Mouse (Mus musculus): ENCODE data around the gene Cubn. TPM values are rescaled to one million over a fixed set of nuclear protein-coding genes. Genes with fewer than 3 reads are reported as not detected.

Gene Cubn
- polyA plus RNA-seq, 1 experiment from 2014 or later = 0.30 TPM

GRCm38 (mm10) chr2:13470108-13470507 is 21.5 kb downstream of the Cubn start:
- no peaks in the 10 kb centered on the region for H3K27me3 ChIP-seq (ENCODE audit: insufficient read depth, poor library complexity, severe bottlenecking)
- WGBS = 94% methylated on average over 3 of the region's 3 CpGs
- no peak for DNase-seq (ENCODE audit: low spot score)
- H3K9me3 ChIP-seq = no peaks in the 10 kb centered on the region
- peaks cover 5% of the 10 kb centered on the region; the same call in 1 of the 2 replicates for H3K4me1 ChIP-seq (replicated peaks)
- H3K4me3 ChIP-seq = no peak overlapping the region
- no peaks in the 10 kb centered on the region for H3K36me3 ChIP-seq
- no peak overlapping the region for H3K27ac ChIP-seq

GRCm38 (mm10) chr2:13469641-13470040 is 22.0 kb downstream of the Cubn start:
- DNase-seq (ENCODE audit: low spot score) = no peak
- H3K27ac ChIP-seq = no peak overlapping the region
- no peaks in the 10 kb centered on the region for H3K9me3 ChIP-seq
- no peak overlapping the region for H3K4me3 ChIP-seq
- H3K4me1 ChIP-seq (replicated peaks) = peaks cover 5% of the 10 kb centered on the region; the same call in 1 of the 2 replicates
- no peaks in the 10 kb centered on the region for H3K36me3 ChIP-seq
- WGBS = 91% methylated on average over 4 of the region's 4 CpGs
- H3K27me3 ChIP-seq (ENCODE audit: insufficient read depth, poor library complexity, severe bottlenecking) = no peaks in the 10 kb centered on the region

DNA sequence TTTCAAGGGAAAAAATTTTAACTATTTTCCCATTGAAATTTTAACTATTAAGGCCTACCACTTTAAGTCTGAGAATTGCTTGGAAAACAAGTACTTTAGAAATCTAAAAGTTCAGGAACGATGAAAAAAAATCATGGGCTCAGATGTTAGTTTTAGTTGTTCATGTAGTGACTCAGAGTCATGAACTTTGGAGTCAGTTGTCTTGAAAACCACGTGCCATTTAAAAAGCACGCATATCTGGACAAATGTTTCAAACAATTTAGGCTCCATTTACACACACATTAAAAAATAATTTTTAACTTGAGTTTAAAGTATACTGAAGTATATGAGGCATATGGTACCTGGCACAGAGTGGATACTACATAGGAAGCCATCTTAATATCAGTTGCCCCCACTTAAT is 24.9 kb downstream of the Cubn start:
- 93% methylated on average over 3 of the region's 3 CpGs for WGBS

GRCm38 (mm10) chr2:13458088-13458487 is 33.5 kb downstream of the Cubn start:
- DNase-seq (ENCODE audit: low spot score) = no peak
- no peaks in the 10 kb centered on the region for H3K9me3 ChIP-seq
- no peaks in the 10 kb centered on the region for H3K27me3 ChIP-seq (ENCODE audit: insufficient read depth, poor library complexity, severe bottlenecking)

More for the DNA sequence above, 24.9 kb downstream of the Cubn start:
- H3K36me3 ChIP-seq = no peaks in the 10 kb centered on the region
- H3K9me3 ChIP-seq = no peaks in the 10 kb centered on the region
- H3K27me3 ChIP-seq (ENCODE audit: insufficient read depth, poor library complexity, severe bottlenecking) = no peaks in the 10 kb centered on the region
- no peak overlapping the region for H3K27ac ChIP-seq
- H3K4me1 ChIP-seq (replicated peaks) = no peaks in the 10 kb centered on the region
- H3K4me3 ChIP-seq = no peak overlapping the region
- no peak for DNase-seq (ENCODE audit: low spot score)

DNA sequence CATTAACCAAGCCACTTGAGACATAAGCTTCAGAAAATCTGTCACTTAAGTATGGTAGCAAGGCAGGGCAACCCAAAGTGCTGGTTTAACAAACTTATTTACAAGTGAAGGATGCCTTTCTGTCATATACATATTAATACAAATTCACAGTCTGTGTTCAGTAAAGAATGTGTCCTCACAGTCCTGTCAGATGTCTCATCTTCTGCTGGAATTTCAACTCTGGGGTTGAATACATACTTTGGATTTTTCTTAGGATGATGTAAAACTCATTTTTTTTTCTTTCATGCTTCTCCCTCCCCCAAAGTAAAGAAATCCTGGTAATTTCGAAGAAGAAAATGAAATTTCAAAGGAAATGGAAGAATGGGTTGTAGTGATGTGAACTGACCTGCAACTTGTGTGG is 34.8 kb downstream of the Cubn start:
- no peaks in the 10 kb centered on the region for H3K36me3 ChIP-seq
- 59% methylated on average over 1 of the region's 1 CpGs for WGBS
- H3K4me1 ChIP-seq (replicated peaks) = no peaks in the 10 kb centered on the region
- H3K27ac ChIP-seq = no peak overlapping the region
- no peaks in the 10 kb centered on the region for H3K27me3 ChIP-seq (ENCODE audit: insufficient read depth, poor library complexity, severe bottlenecking)
- H3K4me3 ChIP-seq = no peak overlapping the region
- H3K9me3 ChIP-seq = no peaks in the 10 kb centered on the region
- no peak for DNase-seq (ENCODE audit: low spot score)

More at GRCm38 (mm10) chr2:13458088-13458487, 33.5 kb downstream of the Cubn start:
- Histone ChIP-seq H3K4me1 (replicated peaks) (no peaks in the 10 kb centered on the region), H3K36me3 (no peaks in the 10 kb centered on the region), H3K4me3 (no peak overlapping the region), H3K27ac (no peak overlapping the region)
- 86% methylated on average over 2 of the region's 2 CpGs for WGBS

DNA sequence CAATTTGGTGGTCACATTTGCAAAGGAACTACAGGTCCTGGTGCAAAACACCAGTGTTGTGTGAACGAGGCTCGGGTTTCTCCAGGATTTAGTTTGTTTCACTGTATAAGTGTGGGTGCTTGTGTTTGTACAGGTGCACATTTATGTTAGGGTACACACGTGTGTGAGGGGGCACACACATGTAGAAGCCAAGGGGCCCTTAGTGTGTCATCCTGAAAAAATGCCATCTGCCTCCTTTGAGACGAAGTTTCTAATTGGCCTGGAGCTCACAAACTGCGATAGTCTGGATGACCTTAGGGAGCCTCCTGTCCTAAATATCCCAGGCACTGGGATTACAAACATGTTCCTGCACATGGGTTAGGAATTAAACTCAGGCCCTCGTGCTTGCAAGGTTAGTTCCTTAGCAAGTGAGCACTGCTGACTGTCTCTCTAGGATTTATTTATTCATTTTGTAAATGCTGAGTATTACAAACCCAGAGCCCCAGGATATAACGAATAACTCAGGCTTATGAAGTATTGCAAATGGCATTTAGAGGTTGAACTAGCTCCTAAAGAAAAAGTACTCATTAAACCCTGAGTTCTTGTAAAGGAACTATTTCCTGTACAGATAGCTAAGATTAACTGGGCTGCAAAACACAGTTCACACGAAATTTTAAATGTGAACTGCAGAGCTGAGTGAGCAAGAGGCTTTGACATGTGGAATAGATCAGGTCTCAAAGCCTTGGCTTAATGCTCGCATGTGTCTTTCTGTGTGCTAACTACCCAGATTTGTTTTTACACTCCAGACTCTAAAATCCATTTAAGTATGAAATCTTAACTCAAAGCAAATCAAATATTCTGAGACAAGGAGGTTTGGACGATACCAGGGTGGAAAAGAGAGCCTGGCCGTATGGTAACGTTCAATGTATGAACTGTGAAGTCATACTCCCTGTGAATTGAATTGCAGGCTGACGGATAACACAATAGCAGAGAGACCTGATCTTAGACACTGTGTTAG is 39.8 kb downstream of the Cubn start:
- H3K27me3 ChIP-seq (ENCODE audit: insufficient read depth, poor library complexity, severe bottlenecking) = no peaks in the 10 kb centered on the region
- H3K4me1 ChIP-seq (replicated peaks) = no peaks in the 10 kb centered on the region
- no peak overlapping the region for H3K27ac ChIP-seq
- no peaks in the 10 kb centered on the region for H3K9me3 ChIP-seq
- H3K36me3 ChIP-seq = no peaks in the 10 kb centered on the region
- no peak overlapping the region for H3K4me3 ChIP-seq
- 75% methylated on average over 13 of the region's 13 CpGs for WGBS
- no peak for DNase-seq (ENCODE audit: low spot score)

DNA sequence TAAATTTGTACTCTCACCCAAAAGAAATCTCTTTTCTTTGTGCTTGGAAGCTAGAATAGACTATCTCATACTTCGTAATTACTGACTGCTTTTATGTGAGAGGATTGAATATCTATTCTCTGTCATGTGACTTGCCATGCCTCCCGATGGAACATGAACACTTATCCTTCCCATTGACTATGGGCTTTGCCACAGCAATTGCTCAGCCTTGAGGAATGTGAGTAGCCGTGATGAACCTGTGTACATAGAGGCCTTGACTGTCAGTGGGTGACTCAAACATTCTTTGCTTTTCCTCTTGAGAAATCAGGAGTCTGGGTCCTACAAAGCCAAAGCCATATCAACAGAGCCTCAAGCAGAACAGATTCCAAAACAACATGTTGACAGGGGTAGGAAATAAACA is 40.7 kb downstream of the Cubn start:
- Histone ChIP-seq H3K9me3 (no peaks in the 10 kb centered on the region), H3K27ac (no peak overlapping the region), H3K4me1 (replicated peaks) (no peaks in the 10 kb centered on the region), H3K4me3 (no peak overlapping the region), H3K27me3 (ENCODE audit: insufficient read depth, poor library complexity, severe bottlenecking) (no peaks in the 10 kb centered on the region), H3K36me3 (no peaks in the 10 kb centered on the region)
- 79% methylated on average over 3 of the region's 3 CpGs for WGBS
- DNase-seq (ENCODE audit: low spot score) = no peak

DNA sequence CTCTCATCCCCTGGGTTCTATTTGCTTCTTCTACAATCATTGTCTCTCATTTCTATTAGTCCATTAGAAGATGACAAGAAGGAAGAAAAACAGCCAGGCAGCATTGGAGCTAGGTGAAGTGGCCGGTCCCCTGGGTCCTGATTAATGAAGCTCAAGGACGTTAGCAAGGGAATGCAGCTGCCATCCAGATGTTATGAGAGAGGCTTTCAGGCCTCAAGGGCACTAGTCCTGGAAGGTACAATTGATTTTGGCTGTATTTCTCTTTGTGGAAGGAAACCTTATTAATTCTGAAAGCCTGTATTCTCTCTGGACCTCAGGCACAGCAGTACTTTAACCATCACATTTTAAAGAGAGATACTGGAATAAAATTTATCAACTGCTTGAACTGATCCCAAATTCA is 41.1 kb downstream of the Cubn start:
- Histone ChIP-seq H3K27me3 (ENCODE audit: insufficient read depth, poor library complexity, severe bottlenecking) (no peaks in the 10 kb centered on the region), H3K4me1 (replicated peaks) (no peaks in the 10 kb centered on the region), H3K36me3 (no peaks in the 10 kb centered on the region), H3K9me3 (no peaks in the 10 kb centered on the region), H3K27ac (no peak overlapping the region), H3K4me3 (no peak overlapping the region)
- 63% methylated on average over 2 of the region's 2 CpGs for WGBS
- no peak for DNase-seq (ENCODE audit: low spot score)

- no peak overlapping the region for H3K4me3 ChIP-seq
- H3K27ac ChIP-seq = no peak overlapping the region
- H3K4me1 ChIP-seq (replicated peaks) = no peaks in the 10 kb centered on the region
- no peaks in the 10 kb centered on the region for H3K9me3 ChIP-seq
- 93% methylated on average over 4 of the region's 4 CpGs for WGBS
- H3K27me3 ChIP-seq (ENCODE audit: insufficient read depth, poor library complexity, severe bottlenecking) = no peaks in the 10 kb centered on the region
- DNase-seq (ENCODE audit: low spot score) = no peak
- no peaks in the 10 kb centered on the region for H3K36me3 ChIP-seq
Measured at GRCm38 (mm10) chr2:13445156-13445555, 46.5 kb downstream of the Cubn start.

DNA sequence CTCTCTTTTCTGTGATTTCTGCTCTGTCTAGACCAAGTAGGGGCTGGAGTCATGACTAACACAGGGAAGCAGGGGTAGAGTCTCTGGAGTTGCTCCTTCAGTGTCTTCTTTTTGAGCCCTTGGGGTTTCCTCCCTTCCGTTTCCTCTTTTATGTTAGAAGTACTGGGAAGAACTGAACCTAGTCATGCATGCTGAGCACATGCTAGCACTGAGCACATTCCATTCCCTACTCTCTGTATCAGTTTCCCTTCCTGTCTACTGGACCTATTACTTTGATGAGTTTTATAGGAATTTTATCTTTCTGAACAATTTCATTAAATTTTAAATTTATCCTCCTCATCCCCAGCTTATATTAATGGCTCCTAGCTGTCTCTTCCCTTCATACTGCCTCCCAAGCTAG is 52.6 kb downstream of the Cubn start:
- WGBS = 55% methylated on average over 1 of the region's 1 CpGs
- no peaks in the 10 kb centered on the region for H3K9me3 ChIP-seq
- no peaks in the 10 kb centered on the region for H3K27me3 ChIP-seq (ENCODE audit: insufficient read depth, poor library complexity, severe bottlenecking)
- H3K4me1 ChIP-seq (replicated peaks) = no peaks in the 10 kb centered on the region
- DNase-seq (ENCODE audit: low spot score) = no peak
- no peaks in the 10 kb centered on the region for H3K36me3 ChIP-seq
- H3K4me3 ChIP-seq = no peak overlapping the region
- H3K27ac ChIP-seq = no peak overlapping the region

GRCm38 (mm10) chr2:13438275-13438845 is 53.3 kb downstream of the Cubn start:
- no peaks in the 10 kb centered on the region for H3K9me3 ChIP-seq
- no peak overlapping the region for H3K4me3 ChIP-seq
- H3K27ac ChIP-seq = no peak overlapping the region
- H3K36me3 ChIP-seq = no peaks in the 10 kb centered on the region
- H3K27me3 ChIP-seq (ENCODE audit: insufficient read depth, poor library complexity, severe bottlenecking) = no peaks in the 10 kb centered on the region
- 92% methylated on average over 3 of the region's 3 CpGs for WGBS
- no peaks in the 10 kb centered on the region for H3K4me1 ChIP-seq (replicated peaks)
- DNase-seq (ENCODE audit: low spot score) = no peak

DNA sequence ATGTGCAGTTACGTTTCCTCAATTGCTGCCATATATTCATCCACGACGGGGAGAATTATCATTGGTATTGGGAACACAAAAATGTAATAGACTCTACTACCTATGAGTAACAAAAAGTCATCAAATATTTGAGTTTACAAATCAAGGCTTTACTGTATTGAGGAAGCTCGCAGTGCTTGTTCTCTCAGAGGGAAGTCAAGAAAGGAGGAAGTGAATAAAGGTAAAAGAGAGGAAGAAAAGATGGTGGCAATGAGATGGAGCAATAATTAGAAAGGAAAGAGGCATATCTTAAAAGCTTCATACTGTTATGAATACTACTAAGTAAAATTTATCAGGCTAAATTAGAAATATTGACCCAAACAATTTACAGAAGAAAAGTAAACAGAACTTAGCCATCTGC is 59.6 kb downstream of the Cubn start:
- no peaks in the 10 kb centered on the region for H3K27me3 ChIP-seq (ENCODE audit: insufficient read depth, poor library complexity, severe bottlenecking)
- H3K4me3 ChIP-seq = no peak overlapping the region
- H3K9me3 ChIP-seq = no peaks in the 10 kb centered on the region
- no peak for DNase-seq (ENCODE audit: low spot score)
- H3K36me3 ChIP-seq = no peaks in the 10 kb centered on the region
- no peak overlapping the region for H3K27ac ChIP-seq
- 88% methylated on average over 4 of the region's 4 CpGs for WGBS
- no peaks in the 10 kb centered on the region for H3K4me1 ChIP-seq (replicated peaks)

DNA sequence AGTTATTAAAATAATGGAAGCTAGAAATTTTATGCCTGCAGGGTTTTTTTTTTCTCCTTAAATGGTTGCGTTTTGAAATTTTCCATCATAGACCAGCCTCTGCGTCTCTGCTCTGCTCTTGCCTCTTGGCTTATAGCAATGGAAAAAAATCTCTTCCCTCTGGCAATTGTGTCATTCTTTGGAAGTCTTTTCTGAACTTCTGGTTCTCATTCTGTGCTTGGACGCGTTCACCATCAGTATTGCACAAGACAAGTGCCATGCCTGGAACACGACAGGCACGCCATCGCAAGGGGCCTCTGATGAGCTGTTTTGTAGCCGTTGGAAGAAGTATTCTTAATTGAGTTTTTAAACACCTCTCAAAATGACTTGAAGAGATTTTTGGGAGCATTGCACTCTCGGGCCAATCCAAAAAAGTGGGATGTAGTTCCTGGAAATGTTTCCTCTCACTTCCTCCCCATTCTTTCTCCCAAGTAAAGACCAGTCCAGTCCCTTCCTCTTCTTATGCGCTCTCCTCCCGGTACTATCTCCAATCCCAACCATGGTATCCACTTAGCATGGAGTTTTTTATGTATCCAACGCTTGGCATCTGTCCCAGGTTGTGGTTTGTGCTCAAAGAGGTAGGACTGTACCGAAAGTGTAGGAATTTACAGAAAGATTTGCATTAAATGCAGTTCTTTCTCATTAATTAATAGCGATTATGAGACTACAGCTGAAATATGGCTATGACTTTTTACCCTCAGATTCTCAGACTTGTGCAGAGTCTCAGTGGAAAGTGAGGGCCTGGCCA is 69.4 kb downstream of the Cubn start:
- H3K9me3 ChIP-seq = no peaks in the 10 kb centered on the region
- no peaks in the 10 kb centered on the region for H3K4me1 ChIP-seq (replicated peaks)
- 93% methylated on average over 14 of the region's 14 CpGs for WGBS
- no peak overlapping the region for H3K4me3 ChIP-seq
- H3K27ac ChIP-seq = no peak overlapping the region
- H3K36me3 ChIP-seq = no peaks in the 10 kb centered on the region
- no peaks in the 10 kb centered on the region for H3K27me3 ChIP-seq (ENCODE audit: insufficient read depth, poor library complexity, severe bottlenecking)
- DNase-seq (ENCODE audit: low spot score) = no peak
